Mouse (Mus musculus): ENCODE data around the gene Gm33543. TPM values are rescaled to one million over a fixed set of nuclear protein-coding genes. Genes with fewer than 3 reads are reported as not detected.

The Gm33543 gene
- total RNA-seq, 2 experiments from 2014 or later = 0.42 to 1.4 TPM

- DNase-seq = no peak
- intact Hi-C loops (cut with DNase I) = no loop called here
Observed at GRCm38 (mm10) chr10:95839803-95840202, 2.9 kb downstream of the Gm33543 start.

GRCm38 (mm10) chr10:95839036-95839435 is 3.7 kb downstream of the Gm33543 start:
- no peak for DNase-seq
- intact Hi-C loops (cut with DNase I) = no loop called here

GRCm38 (mm10) chr10:95836530-95837264 is 6.0 kb downstream of the Gm33543 start:
- intact Hi-C loops (cut with DNase I) = no loop called here
- DNase-seq = no peak

- intact Hi-C loops (cut with DNase I) = no loop called here
- DNase-seq = no peak
Observed at GRCm38 (mm10) chr10:95830891-95831290, 11.8 kb downstream of the Gm33543 start.

- intact Hi-C loops (cut with DNase I) = no loop called here
- DNase-seq = no peak
Observed at GRCm38 (mm10) chr10:95829471-95829870, 13.3 kb downstream of the Gm33543 start.

- intact Hi-C loops (cut with DNase I) = loop anchor here (1.0 kb wide), 1 partner anchor 54 kb away; no protein-coding TSS in a partner anchor
- peak; percentile 55 to 75 for DNase-seq
Observed at GRCm38 (mm10) chr10:95828374-95828773, 14.4 kb downstream of the Gm33543 start.

GRCm38 (mm10) chr10:95825651-95826050 is 17.1 kb downstream of the Gm33543 start:
- DNase-seq = no peak
- intact Hi-C loops (cut with DNase I) = loop anchor here (2.0 kb wide), 1 partner anchor 25 kb away; no protein-coding TSS in a partner anchor

GRCm38 (mm10) chr10:95818506-95818905 is 24.2 kb downstream of the Gm33543 start:
- no peak for DNase-seq
- intact Hi-C loops (cut with DNase I) = no loop called here

- intact Hi-C loops (cut with DNase I) = no loop called here
- no peak for DNase-seq
Observed at GRCm38 (mm10) chr10:95817419-95818161, 25.1 kb downstream of the Gm33543 start.

GRCm38 (mm10) chr10:95814351-95814750 is 28.4 kb downstream of the Gm33543 start:
- intact Hi-C loops (cut with DNase I) = no loop called here
- no peak for DNase-seq

- no peak for DNase-seq
- intact Hi-C loops (cut with DNase I) = no loop called here
Observed at GRCm38 (mm10) chr10:95811869-95812268, 30.9 kb downstream of the Gm33543 start.

- DNase-seq = no peak
Observed at GRCm38 (mm10) chr10:95801443-95801811, 41.3 kb downstream of the Gm33543 start.

GRCm38 (mm10) chr10:95800693-95801442 is 41.9 kb downstream of the Gm33543 start:
- intact Hi-C loops (cut with DNase I) = loop anchor here (2.0 kb wide), 1 partner anchor 24 kb away; no protein-coding TSS in a partner anchor
- DNase-seq = no peak

More at GRCm38 (mm10) chr10:95801443-95801811, 41.3 kb downstream of the Gm33543 start:
- intact Hi-C loops (cut with DNase I) = loop anchor here (2.0 kb wide), 1 partner anchor 23 kb away; no protein-coding TSS in a partner anchor

GRCm38 (mm10) chr10:95797645-95798395 is 44.9 kb downstream of the Gm33543 start:
- intact Hi-C loops (cut with DNase I) = no loop called here
- DNase-seq = no peak

- intact Hi-C loops (cut with DNase I) = no loop called here
- DNase-seq = no peak
Observed at GRCm38 (mm10) chr10:95795500-95795899, 47.2 kb downstream of the Gm33543 start.

- intact Hi-C loops (cut with DNase I) = no loop called here
- DNase-seq = peak in 1 of 2 experiments; percentile 15
Observed at GRCm38 (mm10) chr10:95794706-95795105, 48.0 kb downstream of the Gm33543 start.

- intact Hi-C loops (cut with DNase I) = no loop called here
- no peak for DNase-seq
Observed at GRCm38 (mm10) chr10:95791427-95791804, 51.3 kb downstream of the Gm33543 start.

GRCm38 (mm10) chr10:95790771-95791426 is 51.8 kb downstream of the Gm33543 start:
- no peak for DNase-seq

GRCm38 (mm10) chr10:95787176-95787575 is 55.6 kb downstream of the Gm33543 start:
- intact Hi-C loops (cut with DNase I) = no loop called here
- no peak for DNase-seq

More at GRCm38 (mm10) chr10:95790771-95791426, 51.8 kb downstream of the Gm33543 start:
- intact Hi-C loops (cut with DNase I) = no loop called here

- no peak for DNase-seq
- intact Hi-C loops (cut with DNase I) = no loop called here
Observed at GRCm38 (mm10) chr10:95784837-95785236, 57.9 kb downstream of the Gm33543 start.

All from gastrocnemius, postnatal 36 days (tissue).